Mouse (Mus musculus) E14TG2a.4 (cell line): ENCODE measurements around the gene Hspa1a.

Experiments
- CTCF ChIP-seq: conservative IDR thresholded peaks from 2 replicates; pipeline ENCODE4 v1.5.1; 2014; ENCODE audit warnings: low read length
- POU5F1 ChIP-seq: IDR thresholded peaks from 2 replicates; pipeline ENCODE4 v1.6.1; 2014; ENCODE audit warnings: low read length, borderline replicate concordance

- no peak for TF ChIP-seq CTCF
- TF ChIP-seq POU5F1, result no peak
Observed at GRCm38 (mm10) chr17:35019894-35020293, 47.9 kb upstream of the Hspa1a start.
